Mouse (Mus musculus): ENCODE measurements around the gene Trmo. TPM values are rescaled to one million over a fixed set of nuclear protein-coding genes. Genes with fewer than 3 reads are reported as not detected.

Gene Trmo
- polyA plus RNA-seq, 1 experiment from 2014 or later = 11.6 TPM

GRCm38 (mm10) chr4:46411489-46411888 is 22.3 kb upstream of the Trmo start:
- H3K4me2 ChIP-seq (ENCODE audit: low read depth, low read length, severe bottlenecking) = no peak overlapping the region
- DNase-seq (ENCODE audit: low spot score) (no peak), ATAC-seq (replicated peaks; ENCODE audit: low FRiP score) (no peak)
- no peak overlapping the region for H3K27ac ChIP-seq (ENCODE audit: low read depth, low read length)
- no peaks in the 10 kb centered on the region for H3K36me3 ChIP-seq (ENCODE audit: control insufficient read depth, insufficient read depth, low read length)
- H3K4me3 ChIP-seq (ENCODE audit: low read depth, low read length) = no peak overlapping the region
- H3K9ac ChIP-seq (ENCODE audit: low read length) = no peak overlapping the region
- H3K4me1 ChIP-seq (replicated peaks; ENCODE audit: control insufficient read depth, insufficient read depth, low read length) = no peaks in the 10 kb centered on the region
- no peaks in the 10 kb centered on the region for H3K27me3 ChIP-seq (ENCODE audit: control insufficient read depth, insufficient read depth, low read length)
- WGBS = 82% methylated on average over 6 of the region's 6 CpGs
- no peaks in the 10 kb centered on the region for H3K9me3 ChIP-seq (ENCODE audit: control insufficient read depth, low read length)

- Histone ChIP-seq H3K27ac (ENCODE audit: low read depth, low read length) (0 out of 2 replicates have a peak overlapping the region, but pooled peaks have one; percentile 25), H3K9ac (ENCODE audit: low read length) (no peak overlapping the region), H3K36me3 (ENCODE audit: control insufficient read depth, insufficient read depth, low read length) (no peaks in the 10 kb centered on the region), H3K4me3 (ENCODE audit: low read depth, low read length) (no peak overlapping the region), H3K4me2 (ENCODE audit: low read depth, low read length, severe bottlenecking) (no peak overlapping the region), H3K27me3 (ENCODE audit: control insufficient read depth, insufficient read depth, low read length) (no peaks in the 10 kb centered on the region), H3K9me3 (ENCODE audit: control insufficient read depth, low read length) (no peaks in the 10 kb centered on the region), H3K4me1 (replicated peaks; ENCODE audit: control insufficient read depth, insufficient read depth, low read length) (no peaks in the 10 kb centered on the region)
- no peak for ATAC-seq (replicated peaks; ENCODE audit: low FRiP score)
- 92% methylated on average over 5 of the region's 5 CpGs for WGBS
- DNase-seq (ENCODE audit: low spot score) = no peak
Measured at GRCm38 (mm10) chr4:46410677-46411076, 21.4 kb upstream of the Trmo start.

DNA sequence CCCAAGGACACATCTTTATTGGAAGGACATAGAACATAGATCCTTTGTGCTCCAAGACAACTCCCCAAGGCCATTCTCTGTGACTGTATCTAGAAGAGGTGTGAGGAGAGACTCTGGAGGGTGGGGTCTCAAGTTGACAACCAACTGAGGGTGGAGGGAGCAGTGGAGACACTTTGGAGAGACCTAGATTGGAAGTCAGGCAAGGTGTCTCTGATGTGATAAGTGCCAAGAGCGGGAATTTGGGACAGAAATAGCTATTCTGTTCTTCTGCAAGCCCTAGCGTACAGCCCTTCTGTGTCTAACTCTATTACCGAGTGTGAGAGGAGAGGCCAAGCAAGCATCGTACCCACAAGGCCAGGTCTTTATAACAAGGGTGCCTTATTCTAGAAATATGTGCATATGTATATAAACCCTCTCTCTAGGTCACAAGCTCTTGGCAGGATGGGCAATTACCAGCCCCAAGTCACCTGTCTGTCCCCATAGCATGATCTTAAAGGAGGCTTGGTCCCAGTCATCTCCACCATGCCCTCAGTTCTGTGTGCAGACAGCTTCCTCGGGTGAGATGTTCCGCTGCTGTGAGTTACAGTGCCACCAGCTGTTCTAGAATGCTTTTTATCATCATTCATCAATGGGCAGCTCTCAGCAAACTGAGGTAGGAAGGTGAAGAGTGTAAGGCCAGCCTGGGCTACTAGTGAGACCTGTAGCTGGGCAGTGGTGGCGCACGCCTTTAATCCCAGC is 17.9 kb upstream of the Trmo start:
- H3K27ac ChIP-seq (ENCODE audit: low read depth, low read length) = no peak overlapping the region
- H3K4me1 ChIP-seq (replicated peaks; ENCODE audit: control insufficient read depth, insufficient read depth, low read length) = no peaks in the 10 kb centered on the region
- H3K9me3 ChIP-seq (ENCODE audit: control insufficient read depth, low read length) = no peaks in the 10 kb centered on the region
- no peaks in the 10 kb centered on the region for H3K27me3 ChIP-seq (ENCODE audit: control insufficient read depth, insufficient read depth, low read length)
- ATAC-seq (replicated peaks; ENCODE audit: low FRiP score) (no peak), DNase-seq (ENCODE audit: low spot score) (no peak)
- H3K36me3 ChIP-seq (ENCODE audit: control insufficient read depth, insufficient read depth, low read length) = no peaks in the 10 kb centered on the region
- H3K4me2 ChIP-seq (ENCODE audit: low read depth, low read length, severe bottlenecking) = no peak overlapping the region
- no peak overlapping the region for H3K9ac ChIP-seq (ENCODE audit: low read length)
- no peak overlapping the region for H3K4me3 ChIP-seq (ENCODE audit: low read depth, low read length)
- 88% methylated on average over 8 of the region's 8 CpGs for WGBS

GRCm38 (mm10) chr4:46404042-46404795 is 15.0 kb upstream of the Trmo start:
- Histone ChIP-seq H3K27ac (ENCODE audit: low read depth, low read length) (no peak overlapping the region), H3K9ac (ENCODE audit: low read length) (no peak overlapping the region), H3K36me3 (ENCODE audit: control insufficient read depth, insufficient read depth, low read length) (no peaks in the 10 kb centered on the region), H3K4me1 (replicated peaks; ENCODE audit: control insufficient read depth, insufficient read depth, low read length) (no peaks in the 10 kb centered on the region), H3K27me3 (ENCODE audit: control insufficient read depth, insufficient read depth, low read length) (no peaks in the 10 kb centered on the region), H3K9me3 (ENCODE audit: control insufficient read depth, low read length) (no peaks in the 10 kb centered on the region), H3K4me2 (ENCODE audit: low read depth, low read length, severe bottlenecking) (no peak overlapping the region), H3K4me3 (ENCODE audit: low read depth, low read length) (no peak overlapping the region)
- DNase-seq (ENCODE audit: low spot score) = no peak
- ATAC-seq (replicated peaks; ENCODE audit: low FRiP score) = no peak
- 82% methylated on average over 6 of the region's 6 CpGs for WGBS

DNA sequence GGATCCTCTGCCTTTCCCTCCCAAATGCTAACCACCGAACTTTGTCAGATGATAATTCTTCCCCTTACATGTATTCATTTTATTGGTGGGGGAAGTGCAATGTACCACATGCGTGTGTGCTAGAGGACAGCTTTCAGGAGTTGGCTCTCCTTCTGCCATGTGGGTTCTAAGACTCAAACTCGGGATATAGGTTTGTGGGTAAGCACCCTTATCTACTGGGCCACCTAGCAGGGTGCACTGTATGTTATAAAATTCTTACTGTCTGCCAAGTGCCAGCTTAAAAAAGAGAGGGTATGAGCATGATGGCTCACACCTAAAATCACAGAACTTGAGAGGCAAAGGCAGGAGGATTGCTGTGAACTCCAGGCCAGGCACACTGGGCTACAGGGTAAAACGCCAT is 9.6 kb upstream of the Trmo start:
- Histone ChIP-seq H3K27ac (ENCODE audit: low read depth, low read length) (no peak overlapping the region), H3K4me3 (ENCODE audit: low read depth, low read length) (no peak overlapping the region), H3K9ac (ENCODE audit: low read length) (no peak overlapping the region), H3K4me1 (replicated peaks; ENCODE audit: control insufficient read depth, insufficient read depth, low read length) (no peaks in the 10 kb centered on the region), H3K9me3 (ENCODE audit: control insufficient read depth, low read length) (no peaks in the 10 kb centered on the region), H3K27me3 (ENCODE audit: control insufficient read depth, insufficient read depth, low read length) (no peaks in the 10 kb centered on the region), H3K36me3 (ENCODE audit: control insufficient read depth, insufficient read depth, low read length) (no peaks in the 10 kb centered on the region), H3K4me2 (ENCODE audit: low read depth, low read length, severe bottlenecking) (no peak overlapping the region)
- no peak for ATAC-seq (replicated peaks; ENCODE audit: low FRiP score)
- DNase-seq (ENCODE audit: low spot score) = no peak
- 81% methylated on average over 4 of the region's 4 CpGs for WGBS

- Histone ChIP-seq H3K4me3 (ENCODE audit: low read depth, low read length) (no peak overlapping the region), H3K9me3 (ENCODE audit: control insufficient read depth, low read length) (no peaks in the 10 kb centered on the region), H3K4me1 (replicated peaks; ENCODE audit: control insufficient read depth, insufficient read depth, low read length) (no peaks in the 10 kb centered on the region), H3K27ac (ENCODE audit: low read depth, low read length) (no peak overlapping the region), H3K9ac (ENCODE audit: low read length) (no peak overlapping the region), H3K36me3 (ENCODE audit: control insufficient read depth, insufficient read depth, low read length) (no peaks in the 10 kb centered on the region), H3K4me2 (ENCODE audit: low read depth, low read length, severe bottlenecking) (no peak overlapping the region), H3K27me3 (ENCODE audit: control insufficient read depth, insufficient read depth, low read length) (no peaks in the 10 kb centered on the region)
- 39% methylated on average over 5 of the region's 5 CpGs for WGBS
- no peak for DNase-seq (ENCODE audit: low spot score)
- no peak for ATAC-seq (replicated peaks; ENCODE audit: low FRiP score)
Measured at GRCm38 (mm10) chr4:46395736-46396135, 6.5 kb upstream of the Trmo start.

DNA sequence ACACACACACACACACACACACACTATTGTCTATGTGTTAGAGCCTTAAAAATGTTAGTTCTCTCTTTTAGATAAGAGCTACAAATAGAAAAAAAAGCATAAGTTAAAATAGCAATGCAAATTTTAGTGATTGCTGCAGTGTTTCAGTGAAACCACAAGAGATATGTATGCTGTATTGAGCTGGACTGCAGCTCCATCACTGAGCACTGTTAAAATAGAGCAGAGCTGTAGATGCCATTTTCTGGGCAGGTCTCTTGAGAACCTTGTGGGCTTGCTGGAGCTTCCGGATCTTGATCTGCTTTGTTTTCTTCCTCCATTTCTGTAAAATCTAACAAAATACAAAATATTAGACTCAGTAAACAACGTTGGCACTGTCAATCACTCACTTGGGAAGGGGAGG is 5.2 kb upstream of the Trmo start:
- Histone ChIP-seq H3K27me3 (ENCODE audit: control insufficient read depth, insufficient read depth, low read length) (no peaks in the 10 kb centered on the region), H3K4me1 (replicated peaks; ENCODE audit: control insufficient read depth, insufficient read depth, low read length) (no peaks in the 10 kb centered on the region; the same call in 1 of the 2 replicates), H3K27ac (ENCODE audit: low read depth, low read length) (no peak overlapping the region), H3K4me2 (ENCODE audit: low read depth, low read length, severe bottlenecking) (no peak overlapping the region), H3K9ac (ENCODE audit: low read length) (no peak overlapping the region), H3K36me3 (ENCODE audit: control insufficient read depth, insufficient read depth, low read length) (no peaks in the 10 kb centered on the region), H3K9me3 (ENCODE audit: control insufficient read depth, low read length) (no peaks in the 10 kb centered on the region), H3K4me3 (ENCODE audit: low read depth, low read length) (no peak overlapping the region)
- ATAC-seq (replicated peaks; ENCODE audit: low FRiP score) = no peak
- 69% methylated on average over 2 of the region's 2 CpGs for WGBS
- DNase-seq (ENCODE audit: low spot score) = no peak

- H3K4me3 ChIP-seq (ENCODE audit: low read depth, low read length) = peak overlapping the region; percentile 64; the same call in 1 of the 2 replicates
- no peaks in the 10 kb centered on the region; the same call in 1 of the 2 replicates for H3K36me3 ChIP-seq (ENCODE audit: control insufficient read depth, insufficient read depth, low read length)
- peak overlapping the region; percentile 90; the same call in 1 of the 2 replicates for H3K9ac ChIP-seq (ENCODE audit: low read length)
- no peaks in the 10 kb centered on the region for H3K9me3 ChIP-seq (ENCODE audit: control insufficient read depth, low read length)
- H3K4me1 ChIP-seq (replicated peaks; ENCODE audit: control insufficient read depth, insufficient read depth, low read length) = no peaks in the 10 kb centered on the region; the same call in 1 of the 2 replicates
- no peaks in the 10 kb centered on the region for H3K27me3 ChIP-seq (ENCODE audit: control insufficient read depth, insufficient read depth, low read length)
- H3K4me2 ChIP-seq (ENCODE audit: low read depth, low read length, severe bottlenecking) = peak overlapping the region; percentile 71
- DNase-seq (ENCODE audit: low spot score) (peak; percentile 88), ATAC-seq (replicated peaks; ENCODE audit: low FRiP score) (no peak)
- H3K27ac ChIP-seq (ENCODE audit: low read depth, low read length) = 0 out of 2 replicates have a peak overlapping the region, but pooled peaks have one; percentile 89
- 20% methylated on average over 9 of the region's 9 CpGs for WGBS
Measured at GRCm38 (mm10) chr4:46390390-46390970, 1.2 kb upstream of the Trmo start.

Measured in forebrain, embryonic 11.5 days (tissue).